Mouse (Mus musculus) forebrain, embryonic 10.5 days (tissue): ENCODE results near the gene Rnf25. TPM values are rescaled to one million over a fixed set of nuclear protein-coding genes. Genes with fewer than 3 reads are reported as not detected.

ENCODE experiments used
- DNase-seq: peaks from one replicate; pipeline ENCODE4 v3.0.0-alpha.2; 2017; ENCODE audit warnings: low spot score; ENCODE audit errors: extremely low spot score
- H3K27ac ChIP-seq: fragments of 300-500 bp; sonication (generic); 2 replicates; pipeline ENCODE4 v1.5.1; 2016; ENCODE audit warnings: mild to moderate bottlenecking
- H3K27me3 ChIP-seq: fragments of 300-500 bp; sonication (generic); 2 replicates; pipeline ENCODE4 v1.6.1; 2016; ENCODE audit warnings: mild to moderate bottlenecking; ENCODE audit not compliant: poor library complexity, severe bottlenecking
- H3K36me3 ChIP-seq: fragments of 300-500 bp; sonication (generic); replicated peaks from 2 replicates; pipeline ENCODE4 v1.6.1; 2016; ENCODE audit warnings: mild to moderate bottlenecking, moderate library complexity
- H3K4me1 ChIP-seq: fragments of 300-500 bp; sonication (generic); 2 replicates; pipeline ENCODE4 v1.6.1; 2016
- H3K4me3 ChIP-seq: fragments of 300-500 bp; sonication (generic); 2 replicates; pipeline ENCODE4 v1.5.1; 2016; ENCODE audit warnings: mild to moderate bottlenecking, moderate library complexity
- H3K9me3 ChIP-seq: fragments of 300-500 bp; sonication (generic); 2 replicates; pipeline ENCODE4 v1.6.1; 2016; ENCODE audit warnings: mild to moderate bottlenecking, moderate library complexity
- WGBS: fragments of 180-500 bp; shearing (Covaris S2); methylation state at CpG from one replicate; pipeline ENCODE4 v1.1.7; 2016; 5-methylcytosine and 5-hydroxymethylcytosine counted together
- polyA plus RNA-seq: library from polyadenylated mRNA; unstranded; fragments of >200 nt; fragmentation: Nextera tagmentation; extraction: Ambion mirVana; gene quantifications from 2 replicates; pipeline ENCODE4 v1.2.1, GENCODE M21; 2016

Gene Rnf25
- 37.7 and 40.0 TPM in 2 replicates for polyA plus RNA-seq

GRCm38 (mm10) chr1:74601267-74601962, at the start of gene Rnf25, which contains the start of gene Stk36:
Rnf25 (minus strand) TSS chr1:74601397.
Stk36 (plus strand) TSS chr1:74601445.
- peaks cover 42% of the 10 kb centered on the region for H3K36me3 ChIP-seq
- 11% methylated on average over 25 of the region's 25 CpGs for WGBS
- H3K4me3 ChIP-seq, result peak within 1 kb of the TSS; percentile 93
- DNase-seq, result peak; percentile 84
- H3K27ac ChIP-seq, result peak within 1 kb of the TSS; percentile 89
- no peaks in the 10 kb centered on the region for H3K27me3 ChIP-seq
- H3K9me3 ChIP-seq, result no peaks in the 10 kb centered on the region
- H3K4me1 ChIP-seq, result peaks cover 21% of the 10 kb centered on the region

- Histone ChIP-seq H3K27me3 (no peaks in the 10 kb centered on the region), H3K36me3 (no peaks in the 10 kb centered on the region), H3K4me3 (no peak overlapping the region), H3K27ac (no peak overlapping the region), H3K9me3 (no peaks in the 10 kb centered on the region), H3K4me1 (peaks cover 5% of the 10 kb centered on the region)
- no peak for DNase-seq
Observed at GRCm38 (mm10) chr1:74643926-74644325, 42.7 kb upstream of the Rnf25 start.

- H3K9me3 ChIP-seq, result no peaks in the 10 kb centered on the region
- WGBS, result 80% methylated on average over 2 of the region's 2 CpGs
- no peak for DNase-seq
- peaks cover 5% of the 10 kb centered on the region for H3K4me1 ChIP-seq
- no peaks in the 10 kb centered on the region for H3K36me3 ChIP-seq
- H3K27ac ChIP-seq, result no peak overlapping the region
- no peak overlapping the region for H3K4me3 ChIP-seq
- no peaks in the 10 kb centered on the region for H3K27me3 ChIP-seq
Observed at GRCm38 (mm10) chr1:74643524-74643923, 42.3 kb upstream of the Rnf25 start.

- no peak for DNase-seq
- H3K36me3 ChIP-seq, result peaks cover 21% of the 10 kb centered on the region; the same call in 1 of the 2 replicates
- WGBS, result 91% methylated on average over 4 of the region's 4 CpGs
Observed at GRCm38 (mm10) chr1:74632734-74633133, 31.5 kb upstream of the Rnf25 start.

GRCm38 (mm10) chr1:74628001-74628400, 26.8 kb upstream of the Rnf25 start:
- DNase-seq, result no peak
- Histone ChIP-seq H3K27me3 (no peaks in the 10 kb centered on the region), H3K36me3 (peaks cover 21% of the 10 kb centered on the region), H3K27ac (no peak overlapping the region), H3K9me3 (no peaks in the 10 kb centered on the region), H3K4me1 (0 out of 2 replicates have a peak, but pooled peaks cover 6% of the 10 kb centered on the region), H3K4me3 (no peak overlapping the region)
- 50% methylated on average over 7 of the region's 7 CpGs for whole genome bisulfite sequencing

More at GRCm38 (mm10) chr1:74632734-74633133, 31.5 kb upstream of the Rnf25 start:
- Histone ChIP-seq H3K9me3 (no peaks in the 10 kb centered on the region), H3K27me3 (no peaks in the 10 kb centered on the region), H3K4me3 (no peak overlapping the region), H3K27ac (no peak overlapping the region), H3K4me1 (0 out of 2 replicates have a peak, but pooled peaks cover 5% of the 10 kb centered on the region)

GRCm38 (mm10) chr1:74626076-74626475, 24.9 kb upstream of the Rnf25 start:
- Histone ChIP-seq H3K4me1 (0 out of 2 replicates have a peak, but pooled peaks cover 6% of the 10 kb centered on the region), H3K27me3 (no peaks in the 10 kb centered on the region), H3K36me3 (peaks cover 23% of the 10 kb centered on the region), H3K27ac (no peak overlapping the region), H3K4me3 (no peak overlapping the region), H3K9me3 (no peaks in the 10 kb centered on the region)
- WGBS, result 93% methylated on average over 4 of the region's 4 CpGs
- no peak for DNase-seq

GRCm38 (mm10) chr1:74624183-74624582, 23.0 kb upstream of the Rnf25 start:
- H3K27ac ChIP-seq, result no peak overlapping the region
- no peaks in the 10 kb centered on the region for H3K9me3 ChIP-seq
- 0 out of 2 replicates have a peak, but pooled peaks cover 6% of the 10 kb centered on the region for H3K4me1 ChIP-seq
- no peak for DNase-seq
- no peak overlapping the region for H3K4me3 ChIP-seq
- WGBS, result 97% methylated on average over 1 of the region's 1 CpGs
- H3K36me3 ChIP-seq, result peaks cover 21% of the 10 kb centered on the region
- no peaks in the 10 kb centered on the region for H3K27me3 ChIP-seq

GRCm38 (mm10) chr1:74600501-74601266, 513 bp downstream of the Rnf25 start:
- H3K27ac ChIP-seq, result peak overlapping the region; percentile 89

GRCm38 (mm10) chr1:74594434-74594833, 6.8 kb downstream of the Rnf25 start:
- Histone ChIP-seq H3K4me3 (no peak overlapping the region), H3K9me3 (no peaks in the 10 kb centered on the region), H3K27ac (no peak overlapping the region), H3K36me3 (peaks cover 91% of the 10 kb centered on the region), H3K4me1 (peaks cover 2% of the 10 kb centered on the region), H3K27me3 (no peaks in the 10 kb centered on the region)
- 92% methylated on average over 8 of the region's 8 CpGs for WGBS
- DNase-seq, result no peak

More at GRCm38 (mm10) chr1:74600501-74601266, 513 bp downstream of the Rnf25 start:
- Histone ChIP-seq H3K4me3 (peak overlapping the region; percentile 93), H3K4me1 (peaks cover 21% of the 10 kb centered on the region), H3K27me3 (no peaks in the 10 kb centered on the region), H3K36me3 (peaks cover 46% of the 10 kb centered on the region), H3K9me3 (no peaks in the 10 kb centered on the region)
- DNase-seq, result no peak
- WGBS, result 10% methylated on average over 26 of the region's 26 CpGs

- Histone ChIP-seq H3K27me3 (no peaks in the 10 kb centered on the region), H3K36me3 (peaks cover 52% of the 10 kb centered on the region), H3K9me3 (no peaks in the 10 kb centered on the region), H3K4me3 (peak within 1 kb of the TSS; percentile 93), H3K27ac (peak within 1 kb of the TSS; percentile 92), H3K4me1 (peaks cover 30% of the 10 kb centered on the region)
- peak; percentile 99 for DNase-seq
- under 1% methylated on average over 48 of the region's 48 CpGs for WGBS
Observed at GRCm38 (mm10) chr1:74587773-74588445, 13.3 kb downstream of the Rnf25 start, which contains the start of the genes Zfp142 and Bcs1l. Zfp142 (minus strand) TSS chr1:74588246. Bcs1l (plus strand) TSS chr1:74588289.

GRCm38 (mm10) chr1:74587233-74587772, 13.9 kb downstream of the Rnf25 start:
- H3K36me3 ChIP-seq, result peaks cover 54% of the 10 kb centered on the region
- H3K4me3 ChIP-seq, result peak overlapping the region; percentile 93
- under 1% methylated on average over 24 of the region's 24 CpGs for WGBS
- no peaks in the 10 kb centered on the region for H3K9me3 ChIP-seq
- no peaks in the 10 kb centered on the region for H3K27me3 ChIP-seq
- no peak for DNase-seq
- H3K27ac ChIP-seq, result peak overlapping the region; percentile 92
- H3K4me1 ChIP-seq, result peaks cover 30% of the 10 kb centered on the region
